Mouse (Mus musculus) right cerebral cortex, postnatal 10 days (tissue): Measurements from ENCODE around the gene Pld5.

Experiments used
- DNase-seq, 2 experiments: peaks; one replicate each; pipeline ENCODE4 v3.0.0; 2021; ENCODE audit warnings: low spot score in 2 of 2

Pld5 gene

GRCm38 (mm10) chr1:175950421-175950820 is 324.7 kb downstream of the Pld5 start:
- DNase-seq = no peak

- no peak for DNase-seq
Measured at GRCm38 (mm10) chr1:175946718-175947315, 328.3 kb downstream of the Pld5 start.

GRCm38 (mm10) chr1:175943168-175943567 is 331.9 kb downstream of the Pld5 start:
- no peak for DNase-seq

GRCm38 (mm10) chr1:175938731-175939130 is 336.4 kb downstream of the Pld5 start:
- no peak for DNase-seq

- DNase-seq = peak; percentile 83 to 88
Measured at GRCm38 (mm10) chr1:175936282-175936737, 338.8 kb downstream of the Pld5 start.

GRCm38 (mm10) chr1:175931391-175931790 is 343.7 kb downstream of the Pld5 start:
- DNase-seq = no peak

- peak; percentile 81 to 88 for DNase-seq
Measured at GRCm38 (mm10) chr1:175923848-175924787, 351.0 kb downstream of the Pld5 start.

- no peak for DNase-seq
Measured at GRCm38 (mm10) chr1:175921091-175921490, 354.0 kb downstream of the Pld5 start.

GRCm38 (mm10) chr1:175920029-175920428 is 355.1 kb downstream of the Pld5 start, which contains the start of gene Gm38100:
Gene Gm38100 (plus strand): TSS chr1:175920329.
- DNase-seq = no peak

- no peak for DNase-seq
Measured at GRCm38 (mm10) chr1:175913728-175914303, 361.3 kb downstream of the Pld5 start.
